Mouse (Mus musculus): ENCODE measurements around the gene Csgalnact2.

The Csgalnact2 gene

DNA sequence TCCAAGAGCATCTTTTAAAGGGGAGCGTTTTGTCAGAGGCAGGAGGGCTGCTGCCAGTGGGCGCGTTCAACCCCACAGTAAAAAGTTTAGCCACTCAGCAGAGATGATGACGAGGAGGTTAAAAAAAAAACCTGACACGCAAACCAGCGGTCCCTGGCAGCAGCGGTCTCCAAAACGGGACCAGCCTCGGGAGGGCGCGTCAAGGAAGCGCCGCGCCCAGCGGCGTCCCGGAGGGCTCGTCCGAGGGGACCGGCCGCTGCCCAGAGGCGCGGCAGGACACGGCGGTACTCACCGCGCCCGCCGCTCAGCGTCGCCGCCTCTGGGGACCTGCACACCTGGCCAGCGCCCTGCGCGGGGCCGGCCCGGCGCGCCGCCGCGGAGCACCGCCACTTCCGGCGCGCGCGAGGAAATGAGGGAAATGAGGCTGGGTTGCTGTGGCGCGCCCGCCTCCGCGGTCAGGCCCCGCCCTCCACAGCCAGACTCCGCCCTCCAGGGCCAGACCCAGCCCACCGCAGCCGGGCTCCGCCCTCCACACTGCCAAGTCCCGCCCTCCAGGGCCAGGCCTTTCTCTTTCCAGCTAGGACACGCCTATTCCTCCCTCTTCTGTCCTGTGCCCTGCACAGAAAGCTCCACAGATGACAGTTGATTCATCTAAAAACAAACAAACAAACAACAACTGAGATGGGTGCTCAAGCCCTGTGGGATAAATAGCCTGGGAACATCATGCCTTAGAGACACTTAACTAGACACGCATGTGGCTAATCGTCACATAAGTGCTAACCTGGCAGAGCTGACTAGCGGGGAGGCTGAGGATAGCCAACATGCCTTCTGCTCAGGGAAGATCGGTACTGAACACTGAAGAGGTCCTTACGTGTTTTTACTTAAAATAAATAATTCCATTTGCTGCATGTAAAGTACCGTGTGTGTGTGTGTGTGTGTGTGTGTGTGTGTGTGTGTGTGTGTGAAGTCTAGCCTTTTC lies at the start of gene Csgalnact2:
Gene Csgalnact2 (minus strand): TSS at position 410 of the 979 bp plus-strand sequence.
- DNase-seq, result peak; percentile 91 to 97

DNA sequence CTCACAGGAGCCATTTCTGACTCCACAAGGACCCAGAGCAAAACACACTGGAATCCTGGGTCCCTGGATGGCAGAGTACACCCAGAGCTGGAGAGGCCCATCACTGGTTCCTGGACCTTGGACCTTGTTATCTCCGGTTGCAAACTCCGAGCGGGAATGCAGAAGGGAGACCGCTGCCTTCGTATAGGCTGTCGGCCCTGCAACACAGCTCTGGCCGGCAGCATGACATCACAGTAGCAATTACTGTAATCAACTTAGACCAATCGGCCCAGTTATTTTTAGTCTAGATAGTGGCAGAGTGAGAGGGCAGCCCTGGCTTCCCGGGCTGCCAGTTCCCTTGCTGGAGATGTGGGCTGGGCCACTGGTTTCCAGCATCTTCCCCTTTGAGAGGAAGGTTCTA lies 49.7 kb upstream of the Csgalnact2 start:
- no peak for DNase-seq

DNA sequence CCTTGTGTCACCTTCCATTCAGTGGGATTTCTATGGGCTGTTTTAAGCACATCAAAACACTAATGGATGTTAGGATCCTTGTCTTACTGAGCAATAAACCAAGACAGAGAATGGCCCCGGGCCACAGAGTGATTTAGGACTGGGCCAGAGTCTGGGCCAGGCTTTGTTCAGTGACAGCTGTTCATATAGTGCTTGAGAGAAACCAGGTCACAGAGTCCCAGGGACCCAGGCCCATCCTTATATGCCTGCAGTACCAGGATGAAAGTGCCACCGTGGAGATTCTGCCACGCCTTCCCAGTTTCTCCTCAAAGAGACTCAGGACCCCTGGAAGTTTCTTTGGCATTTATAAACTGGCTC lies 48.3 kb upstream of the Csgalnact2 start:
- DNase-seq, result no peak

DNA sequence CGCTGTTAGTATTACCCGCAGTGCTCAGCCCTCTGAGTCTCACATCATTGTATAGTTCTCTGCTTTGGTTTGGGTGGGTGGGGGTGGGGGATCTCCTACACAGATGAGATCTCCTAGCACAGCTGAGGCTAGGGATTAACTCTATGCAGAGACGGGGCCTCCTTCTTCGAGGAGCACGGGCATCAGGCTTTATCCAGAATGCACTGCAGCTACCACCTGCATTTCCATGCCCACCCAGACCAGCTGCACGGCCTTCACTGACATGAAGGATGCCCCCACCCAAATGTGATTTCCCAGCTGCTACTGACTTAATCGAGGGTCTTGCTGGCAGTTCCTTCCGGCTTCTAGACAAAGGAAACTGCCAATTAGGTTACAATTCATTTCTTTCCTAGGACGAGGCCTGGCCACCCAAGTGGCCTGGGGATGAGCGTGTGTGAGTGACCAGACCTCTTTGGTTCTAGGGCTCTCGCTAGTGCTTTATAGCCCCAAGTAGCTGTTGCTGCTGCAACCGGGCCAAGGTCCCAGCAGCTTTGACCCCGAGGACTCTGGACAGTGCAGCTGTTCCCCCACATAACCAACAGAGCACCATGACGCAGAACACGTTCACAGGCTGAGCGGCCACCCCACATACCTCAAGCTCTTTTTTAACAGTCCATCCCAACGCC lies 47.8 kb upstream of the Csgalnact2 start:
- no peak for DNase-seq

GRCm38 (mm10) chr6:118184126-118184525 lies 45.2 kb upstream of the Csgalnact2 start:
- DNase-seq, result no peak

GRCm38 (mm10) chr6:118180085-118180423 lies 41.1 kb upstream of the Csgalnact2 start:
- no peak for DNase-seq

- DNase-seq, result peak; percentile 68 to 75
These were observed 40.6 kb upstream of the Csgalnact2 start for GRCm38 (mm10) chr6:118179316-118180084.

- no peak for DNase-seq
These were observed 35.0 kb upstream of the Csgalnact2 start for GRCm38 (mm10) chr6:118173975-118174328.

- no peak for DNase-seq
These were observed 34.5 kb upstream of the Csgalnact2 start for GRCm38 (mm10) chr6:118173251-118173974.

DNA sequence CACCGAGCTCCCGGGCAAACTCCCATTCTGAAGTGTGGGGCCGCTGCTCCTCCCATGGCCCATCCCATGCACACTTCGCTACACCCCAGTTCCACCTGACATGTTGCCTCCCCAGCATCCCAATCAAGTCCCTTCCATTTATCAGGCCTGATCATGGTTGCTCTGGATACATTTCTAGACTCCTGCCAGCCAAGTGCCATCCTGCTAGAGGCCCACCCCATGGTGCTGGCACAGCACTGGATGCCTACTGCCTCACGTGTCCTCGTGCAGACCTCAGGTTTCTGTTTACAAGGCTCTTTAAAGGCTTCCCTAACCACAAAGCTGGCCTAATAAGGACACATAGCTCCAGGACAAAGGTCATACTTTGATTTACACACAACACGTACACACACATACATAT lies 32.4 kb upstream of the Csgalnact2 start:
- no peak for DNase-seq

DNA sequence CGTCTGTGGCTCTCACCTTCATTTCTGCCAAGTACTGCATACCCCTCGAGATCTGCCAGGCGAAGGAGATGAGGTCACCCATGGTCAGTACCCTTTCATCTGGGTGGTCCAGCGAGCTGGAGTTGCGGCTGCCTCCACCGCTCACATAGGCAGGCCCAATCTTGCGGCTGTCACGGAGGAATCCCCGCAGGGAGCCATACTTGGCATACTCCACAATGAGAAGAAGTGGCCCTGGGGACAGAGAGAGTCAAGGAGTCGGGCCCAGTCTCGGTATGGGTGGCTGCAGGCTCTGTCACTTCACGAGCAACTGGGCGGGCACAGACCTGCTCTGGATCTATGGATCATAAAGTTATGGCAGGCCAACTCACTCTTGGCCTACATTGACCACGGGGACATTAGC lies 29.2 kb upstream of the Csgalnact2 start:
- no peak for DNase-seq

DNA sequence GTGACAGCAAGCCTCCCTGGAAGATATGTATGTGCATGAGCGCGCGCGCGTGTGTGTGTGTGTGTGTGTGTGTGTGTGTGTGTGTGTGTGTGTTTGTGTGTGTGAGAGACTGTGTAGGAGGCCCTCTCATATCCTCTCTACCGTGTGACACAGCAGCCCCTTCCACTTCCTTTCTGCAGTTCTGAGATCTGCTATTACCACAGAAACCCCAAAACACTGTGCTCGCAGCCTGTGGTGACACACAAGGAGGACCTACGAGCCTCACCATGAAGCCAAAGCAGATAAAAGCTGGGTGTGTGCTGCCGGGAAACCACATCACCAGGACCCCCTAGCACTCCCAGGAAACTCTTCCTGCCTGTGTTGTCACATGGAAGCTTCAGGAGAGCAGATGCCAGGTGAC lies 28.1 kb upstream of the Csgalnact2 start:
- DNase-seq, result no peak

DNA sequence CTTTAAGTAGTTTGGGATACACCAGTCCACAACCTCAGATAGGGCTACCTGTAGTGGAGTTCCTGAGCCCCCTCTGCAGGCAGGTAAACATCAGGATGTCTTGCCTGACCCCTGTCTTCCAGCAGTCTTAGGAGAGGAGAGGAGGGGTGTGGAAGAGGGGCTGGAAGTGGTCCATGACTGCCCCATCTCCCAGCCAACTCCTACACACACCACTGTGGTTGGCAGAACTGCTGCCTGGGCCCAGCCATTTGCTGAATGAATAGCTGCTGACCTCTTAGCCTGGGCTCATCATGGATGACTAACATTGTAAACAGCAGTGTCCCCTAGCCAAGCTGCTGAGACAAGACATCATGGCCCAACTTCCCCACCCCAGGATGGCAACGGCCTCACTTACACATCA lies 26.6 kb upstream of the Csgalnact2 start:
- no peak for DNase-seq

- DNase-seq, result no peak
These were observed 25.8 kb upstream of the Csgalnact2 start for GRCm38 (mm10) chr6:118164691-118165090.

DNA sequence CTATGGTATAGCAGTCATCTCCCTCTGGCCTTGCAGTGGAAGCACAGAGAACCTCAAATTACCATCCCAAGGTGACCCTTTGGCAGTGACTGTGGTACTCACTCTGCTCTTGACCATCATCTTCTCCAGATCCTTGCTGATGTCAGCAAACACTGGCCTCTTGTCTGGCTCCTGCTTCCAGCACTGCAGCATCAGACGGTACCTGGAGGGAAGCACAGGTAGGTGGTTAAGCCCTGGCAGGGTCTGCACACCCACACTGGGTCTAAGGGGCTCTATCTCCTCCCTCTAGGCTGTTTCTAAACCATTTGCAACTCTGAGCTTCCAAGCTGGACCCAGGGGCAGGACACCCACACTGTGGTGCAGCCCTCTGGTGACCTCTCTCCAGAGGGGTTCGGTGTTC lies 24.1 kb upstream of the Csgalnact2 start:
- DNase-seq, result no peak

- no peak for DNase-seq
These were observed 23.6 kb upstream of the Csgalnact2 start for GRCm38 (mm10) chr6:118162457-118163082.

- no peak for DNase-seq
These were observed 14.2 kb upstream of the Csgalnact2 start for GRCm38 (mm10) chr6:118153091-118153490.

GRCm38 (mm10) chr6:118150988-118151387 lies 12.0 kb upstream of the Csgalnact2 start:
- DNase-seq, result no peak

DNA sequence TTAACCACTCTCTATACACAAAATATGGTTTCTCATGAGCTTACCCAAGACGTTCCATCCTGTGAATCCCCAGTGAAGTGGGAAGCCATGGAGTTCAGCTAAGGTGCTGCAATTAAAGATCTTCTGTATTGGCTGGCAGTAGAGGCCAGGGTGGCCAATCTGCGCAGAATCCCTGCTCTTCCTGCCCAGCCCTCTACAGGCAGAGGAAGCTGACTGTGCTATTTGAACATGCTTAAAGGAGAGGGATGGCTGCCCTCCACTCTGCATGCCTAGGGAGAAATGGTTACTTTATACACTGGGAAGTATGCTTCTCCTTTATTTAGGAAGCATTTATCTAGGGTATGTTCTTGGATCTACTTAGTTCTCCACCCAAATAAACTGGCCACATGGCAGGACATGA lies 11.6 kb upstream of the Csgalnact2 start:
- DNase-seq, result no peak

- DNase-seq, result no peak
These were observed 11.2 kb upstream of the Csgalnact2 start for GRCm38 (mm10) chr6:118150128-118150527.

DNA sequence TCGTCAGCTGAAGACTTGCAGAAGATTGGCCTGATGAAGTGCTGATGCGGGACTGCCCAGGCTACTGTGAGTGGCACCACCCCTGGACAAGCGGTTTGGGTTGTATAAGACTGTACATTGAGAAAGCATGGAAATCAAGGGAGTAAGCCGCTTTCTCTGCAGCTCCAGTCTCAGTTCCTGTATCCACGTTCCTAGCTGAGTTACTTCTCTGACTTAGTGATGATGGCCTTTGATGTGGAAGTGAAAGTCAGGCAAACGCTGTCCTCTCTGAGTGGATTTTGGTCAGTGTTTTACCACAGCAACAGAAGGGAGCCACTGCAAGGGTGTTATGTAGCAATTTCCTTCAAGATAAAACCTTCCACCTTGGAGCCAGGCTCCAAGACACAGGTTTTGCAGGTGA lies 2.0 kb upstream of the Csgalnact2 start:
- DNase-seq, result no peak

DNA sequence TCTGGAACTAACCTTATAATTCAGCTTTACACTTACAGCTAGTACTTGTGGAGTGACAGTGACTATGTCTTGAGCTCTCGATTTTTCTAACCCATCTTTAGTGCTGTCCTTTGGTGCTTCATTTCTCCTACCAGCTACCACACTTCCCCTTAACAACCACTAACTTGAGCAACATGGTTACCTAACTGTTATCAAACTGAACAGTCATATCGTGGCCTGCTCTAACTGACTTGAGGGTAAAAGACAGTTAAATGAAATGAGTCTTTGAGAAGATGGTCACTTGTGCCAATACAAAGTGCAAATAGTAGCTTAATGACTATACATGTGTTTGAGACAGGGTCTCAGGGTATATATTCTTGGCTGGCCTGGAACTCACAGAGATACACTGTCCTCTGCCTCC lies 1.8 kb downstream of the Csgalnact2 start:
- no peak for DNase-seq

Measured in cerebellum, adult 18-20 months (tissue).